Mouse (Mus musculus) embryonic facial prominence, embryonic 13.5 days (tissue): ENCODE results near the gene Mrpl39. TPM values are rescaled to one million over a fixed set of nuclear protein-coding genes. Genes with fewer than 3 reads are reported as not detected.

Source experiments
- ATAC-seq: fragments of 200-750 bp; cut with Nextera tagmentation; 2 replicates; pipeline ENCODE4 v1.8.0; 2017; ENCODE audit warnings: low read depth; ENCODE audit not compliant: insufficient number of reproducible peaks, insufficient read depth, low FRiP score, low TSS enrichment
- H3K27ac ChIP-seq: fragments of 300-500 bp; sonication (generic); 2 replicates; pipeline ENCODE4 v1.5.1; 2015; ENCODE audit warnings: moderate library complexity, mild to moderate bottlenecking, inconsistent platforms
- H3K27me3 ChIP-seq: fragments of 300-500 bp; sonication (generic); 2 replicates; pipeline ENCODE4 v1.6.1; 2015; ENCODE audit warnings: mild to moderate bottlenecking, inconsistent platforms
- H3K36me3 ChIP-seq: fragments of 300-500 bp; sonication (generic); 2 replicates; pipeline ENCODE4 v1.6.1; 2015; ENCODE audit warnings: mild to moderate bottlenecking, inconsistent platforms
- H3K4me1 ChIP-seq: fragments of 300-500 bp; sonication (generic); 2 replicates; pipeline ENCODE4 v1.6.1; 2015; ENCODE audit warnings: inconsistent platforms
- H3K4me2 ChIP-seq: fragments of 300-500 bp; sonication (generic); 2 replicates; pipeline ENCODE4 v1.6.1; 2015; ENCODE audit warnings: moderate library complexity, mild to moderate bottlenecking, inconsistent platforms
- H3K4me3 ChIP-seq: fragments of 300-500 bp; sonication (generic); 2 replicates; pipeline ENCODE4 v1.5.1; 2015; ENCODE audit warnings: mild to moderate bottlenecking, inconsistent platforms
- H3K9ac ChIP-seq: fragments of 300-500 bp; sonication (generic); 2 replicates; pipeline ENCODE4 v1.6.1; 2015; ENCODE audit warnings: mild to moderate bottlenecking, inconsistent platforms
- H3K9me3 ChIP-seq: fragments of 300-500 bp; sonication (generic); 2 replicates; pipeline ENCODE4 v1.6.1; 2016; ENCODE audit warnings: inconsistent platforms
- WGBS: fragments of 180-500 bp; shearing (Covaris S2); methylation state at CpG from one replicate; pipeline ENCODE4 v1.1.7; 2015; ENCODE audit warnings: mixed read lengths; 5-methylcytosine and 5-hydroxymethylcytosine counted together
- polyA plus RNA-seq: library from polyadenylated mRNA; unstranded; fragments of >200 nt; fragmentation: Nextera tagmentation; extraction: Ambion mirVana; gene quantifications from 2 replicates; pipeline ENCODE4 v1.2.1, GENCODE M21; 2015

Mrpl39 gene
- polyA plus RNA-seq, 1 experiment from 2014 or later, result 46.0 TPM

- Histone ChIP-seq H3K4me3 (no peak overlapping the region), H3K36me3 (peaks cover 66% of the 10 kb centered on the region), H3K27me3 (no peaks in the 10 kb centered on the region), H3K4me1 (no peaks in the 10 kb centered on the region), H3K4me2 (no peak overlapping the region), H3K9ac (no peak overlapping the region), H3K9me3 (no peaks in the 10 kb centered on the region), H3K27ac (no peak overlapping the region)
- WGBS, result 93% methylated on average over 2 of the region's 2 CpGs
- no peak for ATAC-seq
These were observed 14.9 kb downstream of the Mrpl39 start for GRCm38 (mm10) chr16:84720670-84721069.

GRCm38 (mm10) chr16:84718250-84718649 lies 17.3 kb downstream of the Mrpl39 start:
- ATAC-seq, result no peak
- Histone ChIP-seq H3K4me1 (no peaks in the 10 kb centered on the region), H3K36me3 (peaks cover 44% of the 10 kb centered on the region), H3K27me3 (no peaks in the 10 kb centered on the region), H3K9ac (no peak overlapping the region), H3K4me3 (no peak overlapping the region), H3K9me3 (no peaks in the 10 kb centered on the region), H3K4me2 (no peak overlapping the region), H3K27ac (no peak overlapping the region)
- 95% methylated on average over 4 of the region's 4 CpGs for WGBS

DNA sequence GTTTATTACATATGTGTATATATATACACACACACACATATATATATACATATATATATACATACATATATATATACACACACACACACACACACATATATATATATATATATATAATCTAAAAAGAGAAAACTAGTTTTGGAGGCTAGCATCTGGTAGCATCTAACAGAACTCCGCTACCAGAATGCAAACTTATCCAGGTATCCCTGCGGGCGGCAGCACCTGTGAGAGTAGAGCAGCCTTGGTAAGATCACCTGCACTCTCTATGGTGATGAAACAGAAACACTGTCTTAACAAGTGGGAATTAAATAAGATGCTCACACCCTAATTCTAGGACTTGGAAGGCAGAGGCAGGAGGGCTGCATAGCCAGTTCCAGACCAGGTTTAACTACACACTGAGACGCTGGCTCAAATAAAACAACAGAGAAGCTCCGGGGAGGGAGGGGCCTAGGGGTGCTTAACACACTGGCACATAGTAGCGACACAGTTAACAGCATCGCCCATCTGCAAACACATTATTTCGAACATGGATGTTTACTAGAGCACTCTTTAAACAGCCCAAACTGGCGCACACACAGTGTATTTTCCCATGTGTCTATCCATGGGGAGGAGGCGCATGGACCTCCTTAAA lies 17.8 kb downstream of the Mrpl39 start:
- Histone ChIP-seq H3K4me2 (no peak overlapping the region), H3K9ac (no peak overlapping the region), H3K9me3 (no peaks in the 10 kb centered on the region), H3K27ac (no peak overlapping the region), H3K27me3 (no peaks in the 10 kb centered on the region), H3K4me3 (no peak overlapping the region), H3K4me1 (no peaks in the 10 kb centered on the region), H3K36me3 (peaks cover 39% of the 10 kb centered on the region)
- ATAC-seq, result no peak
- WGBS, result 94% methylated on average over 10 of the region's 10 CpGs

- no peak for ATAC-seq
- Histone ChIP-seq H3K4me2 (no peak overlapping the region), H3K27me3 (no peaks in the 10 kb centered on the region), H3K4me1 (no peaks in the 10 kb centered on the region), H3K36me3 (peaks cover 31% of the 10 kb centered on the region), H3K9me3 (no peaks in the 10 kb centered on the region), H3K9ac (no peak overlapping the region), H3K27ac (no peak overlapping the region), H3K4me3 (no peak overlapping the region)
- 86% methylated on average over 13 of the region's 13 CpGs for WGBS
These were observed 18.6 kb downstream of the Mrpl39 start for GRCm38 (mm10) chr16:84716724-84717617.

- no peaks in the 10 kb centered on the region for H3K27me3 ChIP-seq
- H3K4me1 ChIP-seq, result no peaks in the 10 kb centered on the region
- H3K36me3 ChIP-seq, result peaks cover 23% of the 10 kb centered on the region
- H3K9ac ChIP-seq, result no peak overlapping the region
- ATAC-seq, result no peak
- no peak overlapping the region for H3K27ac ChIP-seq
- H3K4me2 ChIP-seq, result no peak overlapping the region
- WGBS, result 89% methylated on average over 7 of the region's 7 CpGs
- no peaks in the 10 kb centered on the region for H3K9me3 ChIP-seq
- H3K4me3 ChIP-seq, result no peak overlapping the region
These were observed 19.3 kb downstream of the Mrpl39 start for GRCm38 (mm10) chr16:84716197-84716596.

DNA sequence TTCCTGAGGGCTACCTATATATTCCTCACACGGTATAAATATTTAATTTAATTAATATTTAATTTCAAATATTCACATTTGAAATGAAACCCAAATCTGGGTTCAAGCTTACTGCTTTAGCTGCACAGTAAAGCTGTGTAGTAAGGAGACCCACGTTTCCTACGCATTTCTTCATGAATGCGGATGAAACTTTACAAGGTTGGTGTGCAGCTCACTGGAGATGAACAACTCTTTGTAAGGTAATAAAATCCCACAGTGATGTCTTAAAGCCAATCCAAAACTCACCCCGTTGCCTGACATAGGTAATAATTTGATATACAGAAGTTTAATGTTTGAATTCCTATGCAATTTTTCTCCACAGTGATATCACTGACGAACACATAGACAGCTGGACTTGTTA lies 20.6 kb downstream of the Mrpl39 start:
- Histone ChIP-seq H3K4me3 (no peak overlapping the region), H3K36me3 (peaks cover 11% of the 10 kb centered on the region), H3K4me1 (no peaks in the 10 kb centered on the region), H3K4me2 (no peak overlapping the region), H3K27me3 (no peaks in the 10 kb centered on the region), H3K9ac (no peak overlapping the region), H3K9me3 (no peaks in the 10 kb centered on the region), H3K27ac (no peak overlapping the region)
- WGBS, result 93% methylated on average over 6 of the region's 6 CpGs
- ATAC-seq, result no peak

DNA sequence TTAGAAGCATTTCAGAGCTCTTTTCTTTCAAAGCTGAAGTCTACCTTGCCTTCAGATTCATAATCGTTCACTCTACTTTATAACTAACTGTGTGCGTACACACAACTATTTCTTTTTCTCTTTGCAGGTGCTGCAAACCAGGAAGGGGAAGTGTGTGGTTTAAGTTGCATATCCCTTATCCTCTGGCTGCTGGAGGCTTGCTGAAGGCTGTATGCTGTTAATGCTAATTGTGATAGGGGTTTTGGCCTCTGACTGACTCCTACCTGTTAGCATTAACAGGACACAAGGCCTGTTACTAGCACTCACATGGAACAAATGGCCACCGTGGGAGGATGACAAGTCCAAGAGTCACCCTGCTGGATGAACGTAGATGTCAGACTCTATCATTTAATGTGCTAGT lies 21.6 kb downstream of the Mrpl39 start:
- WGBS, result 85% methylated on average over 4 of the region's 4 CpGs

DNA sequence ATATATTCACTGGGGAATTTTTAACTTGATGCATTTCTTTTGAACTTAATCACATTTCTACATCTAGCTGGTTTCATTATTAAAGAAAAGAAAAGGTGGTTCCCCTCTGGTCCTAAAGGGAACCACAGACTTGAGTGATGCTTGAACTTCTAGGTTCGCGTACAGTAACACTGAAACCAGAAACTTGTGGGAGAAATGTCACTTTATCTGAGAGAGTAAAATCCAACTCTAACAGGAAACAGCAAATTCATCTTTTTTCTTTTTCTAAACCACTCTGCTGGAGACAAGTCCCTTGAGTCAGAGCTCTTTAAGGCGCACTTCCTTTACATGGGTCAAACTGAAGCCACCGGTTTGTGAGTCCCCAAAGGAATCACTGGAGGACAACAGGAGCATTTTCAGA lies 22.4 kb downstream of the Mrpl39 start:
- Histone ChIP-seq H3K9ac (no peak overlapping the region), H3K4me1 (no peaks in the 10 kb centered on the region), H3K4me2 (no peak overlapping the region), H3K9me3 (no peaks in the 10 kb centered on the region), H3K27me3 (no peaks in the 10 kb centered on the region), H3K4me3 (no peak overlapping the region), H3K27ac (no peak overlapping the region), H3K36me3 (peaks cover 5% of the 10 kb centered on the region)
- 76% methylated on average over 4 of the region's 4 CpGs for WGBS
- ATAC-seq, result no peak

More for the DNA sequence above, 21.6 kb downstream of the Mrpl39 start:
- Histone ChIP-seq H3K4me3 (no peak overlapping the region), H3K4me1 (no peaks in the 10 kb centered on the region), H3K9ac (no peak overlapping the region), H3K27me3 (no peaks in the 10 kb centered on the region), H3K4me2 (no peak overlapping the region), H3K27ac (no peak overlapping the region), H3K36me3 (peaks cover 11% of the 10 kb centered on the region), H3K9me3 (no peaks in the 10 kb centered on the region)
- ATAC-seq, result no peak

DNA sequence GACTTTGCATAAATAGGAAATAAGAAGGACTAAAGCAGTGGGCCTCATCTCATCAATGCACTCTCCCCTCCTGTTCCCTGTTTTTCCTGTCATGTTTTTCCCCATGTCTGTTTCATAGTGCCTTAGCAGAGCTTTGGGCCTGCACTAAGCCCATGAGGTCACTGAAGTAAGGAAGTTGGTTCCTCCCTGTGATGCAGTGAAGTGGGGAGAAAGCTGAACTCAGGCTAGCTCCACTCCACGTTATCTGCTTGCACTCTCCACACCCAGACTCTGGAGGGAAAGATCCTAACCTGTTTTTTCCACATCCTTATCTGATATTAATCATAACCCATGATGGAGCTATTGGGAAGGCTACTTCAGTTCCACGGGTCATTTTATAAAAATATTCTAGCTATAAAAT lies 26.9 kb downstream of the Mrpl39 start:
- Histone ChIP-seq H3K36me3 (no peaks in the 10 kb centered on the region), H3K9ac (no peak overlapping the region), H3K9me3 (no peaks in the 10 kb centered on the region), H3K27ac (no peak overlapping the region), H3K4me3 (no peak overlapping the region), H3K4me1 (no peaks in the 10 kb centered on the region), H3K27me3 (peaks cover 11% of the 10 kb centered on the region), H3K4me2 (no peak overlapping the region)
- 70% methylated on average over 2 of the region's 2 CpGs for WGBS
- no peak for ATAC-seq

DNA sequence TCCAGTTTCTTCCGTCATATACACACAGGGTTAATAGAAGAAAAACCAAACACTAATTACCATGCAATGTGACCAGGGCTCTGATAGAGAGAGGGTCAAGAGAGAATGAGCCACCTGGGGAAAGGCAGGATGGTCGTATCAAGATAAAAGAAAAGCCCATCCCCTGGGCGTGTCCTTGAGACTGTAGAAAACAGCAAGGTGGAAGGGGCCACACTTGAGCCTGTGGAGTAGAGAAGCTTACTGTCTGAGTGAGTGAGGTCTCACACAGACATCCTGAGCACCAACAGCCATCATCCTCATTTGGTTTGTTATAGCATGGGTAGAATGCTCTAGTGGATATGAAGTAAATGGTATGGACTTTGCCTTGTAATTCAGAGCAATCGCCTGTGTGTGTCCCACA lies 27.7 kb downstream of the Mrpl39 start:
- H3K4me2 ChIP-seq, result no peak overlapping the region
- H3K4me3 ChIP-seq, result no peak overlapping the region
- no peak overlapping the region for H3K27ac ChIP-seq
- no peak overlapping the region for H3K9ac ChIP-seq
- H3K27me3 ChIP-seq, result peaks cover 14% of the 10 kb centered on the region
- no peaks in the 10 kb centered on the region for H3K9me3 ChIP-seq
- no peaks in the 10 kb centered on the region for H3K4me1 ChIP-seq
- no peaks in the 10 kb centered on the region for H3K36me3 ChIP-seq
- no peak for ATAC-seq
- 66% methylated on average over 4 of the region's 4 CpGs for WGBS

DNA sequence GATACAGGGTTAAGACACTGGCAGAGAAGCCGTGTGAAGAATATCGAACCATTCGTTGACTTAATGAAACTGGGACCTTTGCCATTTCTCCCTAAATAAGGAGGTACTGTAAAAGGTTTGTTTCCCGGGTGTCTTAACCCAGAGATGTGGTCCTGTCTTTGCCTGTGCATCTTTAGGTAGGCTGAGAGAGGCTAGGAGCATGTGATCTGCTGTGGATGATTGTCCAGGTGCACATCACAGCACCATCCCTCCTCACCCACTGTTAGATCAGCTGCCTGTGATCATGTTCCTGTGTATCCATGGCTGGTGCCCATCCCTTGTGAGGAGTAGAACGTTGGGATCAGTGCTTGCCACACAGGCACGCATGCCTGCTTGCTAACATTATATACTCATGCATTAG lies 29.0 kb downstream of the Mrpl39 start:
- peaks cover 17% of the 10 kb centered on the region for H3K27me3 ChIP-seq
- H3K27ac ChIP-seq, result no peak overlapping the region
- H3K4me3 ChIP-seq, result no peak overlapping the region
- H3K4me1 ChIP-seq, result no peaks in the 10 kb centered on the region
- no peak overlapping the region for H3K4me2 ChIP-seq
- WGBS, result 87% methylated on average over 6 of the region's 6 CpGs
- H3K9me3 ChIP-seq, result no peaks in the 10 kb centered on the region
- ATAC-seq, result no peak
- no peak overlapping the region for H3K9ac ChIP-seq
- H3K36me3 ChIP-seq, result no peaks in the 10 kb centered on the region

GRCm38 (mm10) chr16:84705507-84705906 lies 30.0 kb downstream of the Mrpl39 start:
- Histone ChIP-seq H3K4me1 (no peaks in the 10 kb centered on the region), H3K9ac (no peak overlapping the region), H3K9me3 (no peaks in the 10 kb centered on the region), H3K4me3 (no peak overlapping the region), H3K4me2 (no peak overlapping the region), H3K27ac (no peak overlapping the region), H3K27me3 (peaks cover 17% of the 10 kb centered on the region), H3K36me3 (no peaks in the 10 kb centered on the region)
- no peak for ATAC-seq
- 77% methylated on average over 5 of the region's 5 CpGs for WGBS
